Mouse (Mus musculus) heart, embryonic 13.5 days (tissue): ENCODE measurements around the gene Dpp6. TPM values are rescaled to one million over a fixed set of nuclear protein-coding genes. Genes with fewer than 3 reads are reported as not detected.

Experiments used
- ATAC-seq: fragments of 200-750 bp; cut with Nextera tagmentation; 2 replicates; pipeline ENCODE4 v1.8.0; 2017; ENCODE audit warnings: moderate TSS enrichment; ENCODE audit not compliant: insufficient number of reproducible peaks, low FRiP score, low TSS enrichment; ENCODE audit errors: extremely low read depth
- H3K27ac ChIP-seq: fragments of 300-500 bp; sonication (generic); replicated peaks from 2 replicates; pipeline ENCODE4 v1.5.1; 2015; ENCODE audit warnings: moderate library complexity, mild to moderate bottlenecking, inconsistent platforms
- H3K27me3 ChIP-seq: fragments of 300-500 bp; sonication (generic); replicated peaks from 2 replicates; pipeline ENCODE4 v1.6.1; 2015; ENCODE audit warnings: mild to moderate bottlenecking, inconsistent platforms
- H3K36me3 ChIP-seq: fragments of 300-500 bp; sonication (generic); 2 replicates; pipeline ENCODE4 v1.6.1; 2015; ENCODE audit warnings: mild to moderate bottlenecking, inconsistent platforms
- H3K4me1 ChIP-seq: fragments of 300-500 bp; sonication (generic); 2 replicates; pipeline ENCODE4 v1.6.1; 2015; ENCODE audit warnings: inconsistent platforms
- H3K4me2 ChIP-seq: fragments of 300-500 bp; sonication (generic); 2 replicates; pipeline ENCODE4 v1.6.1; 2015; ENCODE audit warnings: inconsistent platforms, mild to moderate bottlenecking, moderate library complexity
- H3K4me3 ChIP-seq: fragments of 300-500 bp; sonication (generic); 2 replicates; pipeline ENCODE4 v1.5.1; 2015; ENCODE audit warnings: moderate library complexity, mild to moderate bottlenecking, inconsistent platforms
- H3K9ac ChIP-seq: fragments of 300-500 bp; sonication (generic); 2 replicates; pipeline ENCODE4 v1.6.1; 2015; ENCODE audit warnings: inconsistent platforms, mild to moderate bottlenecking, moderate library complexity
- H3K9me3 ChIP-seq: fragments of 300-500 bp; sonication (generic); 2 replicates; pipeline ENCODE4 v1.6.1; 2016; ENCODE audit warnings: inconsistent platforms
- WGBS: fragments of 180-500 bp; shearing (Covaris S2); methylation state at CpG from one replicate; pipeline ENCODE4 v1.1.7; 2015; ENCODE audit warnings: mixed read lengths; 5-methylcytosine and 5-hydroxymethylcytosine counted together
- polyA plus RNA-seq: library from polyadenylated mRNA; unstranded; fragments of >200 nt; fragmentation: Nextera tagmentation; extraction: Ambion mirVana; gene quantifications from 2 replicates; pipeline ENCODE4 v1.2.1, GENCODE M21; 2015

Dpp6 gene
- polyA plus RNA-seq, 1 experiment from 2014 or later = 0.52 TPM

GRCm38 (mm10) chr5:27719311-27719710 is 902.3 kb downstream of the Dpp6 start:
- H3K4me1 ChIP-seq = no peaks in the 10 kb centered on the region
- H3K9me3 ChIP-seq = no peaks in the 10 kb centered on the region
- no peak overlapping the region for H3K27ac ChIP-seq
- H3K4me3 ChIP-seq = no peak overlapping the region
- no peaks in the 10 kb centered on the region for H3K36me3 ChIP-seq
- 58% methylated on average over 2 of the region's 2 CpGs for WGBS
- no peaks in the 10 kb centered on the region for H3K27me3 ChIP-seq
- H3K4me2 ChIP-seq = no peak overlapping the region
- H3K9ac ChIP-seq = no peak overlapping the region
- ATAC-seq = no peak

- H3K27me3 ChIP-seq = no peaks in the 10 kb centered on the region
- H3K9ac ChIP-seq = no peak overlapping the region
- no peaks in the 10 kb centered on the region for H3K36me3 ChIP-seq
- no peak overlapping the region for H3K4me3 ChIP-seq
- H3K4me1 ChIP-seq = no peaks in the 10 kb centered on the region
- no peak overlapping the region for H3K4me2 ChIP-seq
- no peak overlapping the region for H3K27ac ChIP-seq
- no peak for ATAC-seq
- WGBS = 29% methylated on average over 2 of the region's 2 CpGs
- H3K9me3 ChIP-seq = 0 out of 2 replicates have a peak, but pooled peaks cover 2% of the 10 kb centered on the region
These were observed 907.5 kb downstream of the Dpp6 start for GRCm38 (mm10) chr5:27724460-27724859.

- H3K4me2 ChIP-seq = no peak overlapping the region
- peaks cover 7% of the 10 kb centered on the region; the same call in 1 of the 2 replicates for H3K9me3 ChIP-seq
- no peak overlapping the region for H3K4me3 ChIP-seq
- no peak for ATAC-seq
- H3K36me3 ChIP-seq = no peaks in the 10 kb centered on the region
- WGBS = 58% methylated on average over 5 of the region's 5 CpGs
- H3K27me3 ChIP-seq = no peaks in the 10 kb centered on the region
- H3K27ac ChIP-seq = no peak overlapping the region
- H3K9ac ChIP-seq = no peak overlapping the region
- no peaks in the 10 kb centered on the region; the same call in 1 of the 2 replicates for H3K4me1 ChIP-seq
These were observed 913.7 kb downstream of the Dpp6 start for GRCm38 (mm10) chr5:27730666-27731065.

DNA sequence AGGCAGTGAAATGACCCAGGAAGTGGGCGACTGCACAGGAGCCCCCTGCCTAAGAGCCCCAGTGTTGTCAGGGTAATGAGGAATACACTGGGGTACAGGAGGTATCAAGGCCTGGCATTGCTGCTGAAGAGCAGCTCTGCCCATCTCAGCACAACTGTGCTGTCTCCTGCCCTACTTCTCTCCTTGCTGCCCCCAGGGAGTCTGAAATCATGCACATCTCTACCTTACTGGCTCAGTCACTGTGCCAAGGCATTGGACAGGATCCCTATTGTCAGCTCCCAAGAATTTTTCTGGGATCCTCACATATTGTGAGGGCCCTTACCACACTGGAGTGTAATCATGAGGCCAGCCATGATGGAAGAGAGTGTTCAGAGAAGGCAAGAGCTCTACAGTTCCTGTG is 914.4 kb downstream of the Dpp6 start:
- Histone ChIP-seq H3K36me3 (no peaks in the 10 kb centered on the region), H3K9ac (no peak overlapping the region), H3K27ac (no peak overlapping the region), H3K9me3 (peaks cover 7% of the 10 kb centered on the region; the same call in 1 of the 2 replicates), H3K4me1 (no peaks in the 10 kb centered on the region; the same call in 1 of the 2 replicates), H3K27me3 (no peaks in the 10 kb centered on the region), H3K4me2 (no peak overlapping the region), H3K4me3 (no peak overlapping the region)
- no peak for ATAC-seq
- 56% methylated on average over 1 of the region's 1 CpGs for WGBS

DNA sequence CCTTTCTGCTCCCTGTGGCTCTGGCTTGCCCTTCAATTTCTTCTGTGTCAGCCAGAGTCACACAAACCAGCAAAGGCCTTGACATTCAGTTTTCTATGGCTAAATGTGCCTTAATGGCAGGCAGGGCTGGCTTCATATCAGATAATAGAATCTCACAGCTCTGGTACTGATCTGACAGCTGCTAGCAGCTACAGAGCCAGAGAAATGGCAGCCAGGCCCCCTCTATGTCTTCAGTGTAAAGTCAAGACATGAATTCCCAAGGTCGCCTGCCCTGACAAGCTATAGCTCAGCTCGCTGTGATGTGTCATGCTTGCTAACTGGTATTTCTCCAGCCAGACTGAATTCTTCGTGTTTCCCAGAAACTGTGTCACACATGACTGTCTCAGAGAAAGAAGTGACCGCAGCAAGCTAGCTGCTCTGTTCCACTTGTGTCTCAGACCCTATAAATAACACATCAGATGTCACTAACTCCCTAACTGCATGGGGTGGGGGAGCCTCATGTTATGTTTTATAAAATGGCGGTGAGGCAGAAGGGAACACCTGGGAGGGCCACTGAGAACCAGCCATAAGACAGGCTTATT is 915.4 kb downstream of the Dpp6 start:
- Histone ChIP-seq H3K4me1 (no peaks in the 10 kb centered on the region; the same call in 1 of the 2 replicates), H3K9me3 (peaks cover 7% of the 10 kb centered on the region; the same call in 1 of the 2 replicates), H3K27ac (no peak overlapping the region), H3K4me3 (no peak overlapping the region), H3K27me3 (no peaks in the 10 kb centered on the region), H3K36me3 (no peaks in the 10 kb centered on the region), H3K9ac (no peak overlapping the region), H3K4me2 (no peak overlapping the region)
- no peak for ATAC-seq
- WGBS = 60% methylated on average over 5 of the region's 5 CpGs

- Histone ChIP-seq H3K9me3 (peaks cover 5% of the 10 kb centered on the region; the same call in 1 of the 2 replicates), H3K27ac (no peak overlapping the region), H3K27me3 (no peaks in the 10 kb centered on the region), H3K36me3 (peaks cover 27% of the 10 kb centered on the region), H3K4me2 (no peak overlapping the region), H3K4me1 (no peaks in the 10 kb centered on the region; the same call in 1 of the 2 replicates), H3K9ac (no peak overlapping the region), H3K4me3 (no peak overlapping the region)
- ATAC-seq = 0 out of 2 replicates have a peak, but pooled peaks have one; percentile 5
- 7% methylated on average over 3 of the region's 3 CpGs for WGBS
These were observed 920.2 kb downstream of the Dpp6 start for GRCm38 (mm10) chr5:27737168-27737567.

DNA sequence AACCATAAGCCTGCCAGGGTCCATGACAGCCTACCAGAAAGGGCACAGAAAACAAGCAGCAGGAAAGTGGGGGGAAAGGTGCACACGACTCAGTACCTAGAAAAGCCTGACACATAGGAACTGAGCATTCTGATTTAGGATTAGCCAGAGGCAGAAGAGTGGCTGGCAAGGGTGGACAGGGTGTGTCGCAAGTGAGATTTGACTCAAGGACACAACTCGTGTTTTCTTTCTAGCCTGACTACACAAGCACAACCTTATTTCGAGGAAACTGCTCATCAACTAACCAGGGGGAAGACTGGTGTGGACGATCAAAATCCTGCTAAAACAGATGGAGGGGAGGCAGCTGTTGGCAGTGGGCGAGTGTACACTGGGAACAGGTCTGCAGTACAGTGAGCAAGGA is 922.2 kb downstream of the Dpp6 start:
- 77% methylated on average over 6 of the region's 6 CpGs for WGBS
- H3K9me3 ChIP-seq = peaks cover 5% of the 10 kb centered on the region; the same call in 1 of the 2 replicates
- peaks cover 48% of the 10 kb centered on the region for H3K36me3 ChIP-seq
- H3K27me3 ChIP-seq = no peaks in the 10 kb centered on the region
- no peaks in the 10 kb centered on the region for H3K4me1 ChIP-seq
- H3K4me2 ChIP-seq = no peak overlapping the region
- H3K4me3 ChIP-seq = no peak overlapping the region
- no peak overlapping the region for H3K9ac ChIP-seq
- no peak overlapping the region for H3K27ac ChIP-seq
- no peak for ATAC-seq

GRCm38 (mm10) chr5:27744944-27745343 is 927.9 kb downstream of the Dpp6 start:
- H3K36me3 ChIP-seq = peaks cover 94% of the 10 kb centered on the region
- no peak overlapping the region for H3K4me3 ChIP-seq
- H3K9me3 ChIP-seq = no peaks in the 10 kb centered on the region
- no peaks in the 10 kb centered on the region for H3K27me3 ChIP-seq
- H3K4me2 ChIP-seq = no peak overlapping the region
- no peak overlapping the region for H3K9ac ChIP-seq
- no peaks in the 10 kb centered on the region for H3K4me1 ChIP-seq
- H3K27ac ChIP-seq = no peak overlapping the region
- no peak for ATAC-seq
- 83% methylated on average over 1 of the region's 1 CpGs for WGBS

DNA sequence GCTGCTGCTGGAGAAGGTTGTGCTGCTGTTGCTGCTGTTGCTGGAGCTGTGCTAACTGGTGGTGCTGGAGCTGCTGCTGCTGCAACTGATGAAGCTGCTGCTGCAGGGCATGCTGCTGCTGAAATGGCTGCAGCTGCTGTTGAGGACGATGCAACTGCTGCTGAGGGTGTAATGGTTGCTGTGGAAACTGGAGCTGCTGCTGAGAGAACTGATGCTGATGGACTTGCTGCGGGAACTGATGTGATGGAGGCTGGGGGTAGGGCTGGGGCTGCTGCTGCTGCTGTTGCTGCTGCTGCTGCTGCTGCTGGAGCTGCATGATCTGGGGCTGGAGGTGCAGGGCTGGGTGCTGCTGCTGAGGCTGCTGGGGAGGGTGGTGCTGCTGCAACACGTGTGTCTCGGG is 948.8 kb downstream of the Dpp6 start:
- 78% methylated on average over 4 of the region's 4 CpGs for WGBS
- no peak overlapping the region for H3K4me3 ChIP-seq
- no peak overlapping the region for H3K27ac ChIP-seq
- H3K36me3 ChIP-seq = peaks cover 97% of the 10 kb centered on the region
- H3K9ac ChIP-seq = no peak overlapping the region
- H3K4me2 ChIP-seq = no peak overlapping the region
- H3K27me3 ChIP-seq = no peaks in the 10 kb centered on the region
- no peaks in the 10 kb centered on the region for H3K9me3 ChIP-seq
- peaks cover 17% of the 10 kb centered on the region for H3K4me1 ChIP-seq
- no peak for ATAC-seq

GRCm38 (mm10) chr5:27767948-27768347 is 950.9 kb downstream of the Dpp6 start:
- Histone ChIP-seq H3K4me1 (peaks cover 17% of the 10 kb centered on the region), H3K27me3 (no peaks in the 10 kb centered on the region), H3K27ac (no peak overlapping the region), H3K36me3 (peaks cover 97% of the 10 kb centered on the region), H3K4me3 (no peak overlapping the region), H3K4me2 (no peak overlapping the region), H3K9me3 (no peaks in the 10 kb centered on the region), H3K9ac (no peak overlapping the region)
- WGBS = 86% methylated on average over 5 of the region's 5 CpGs
- no peak for ATAC-seq
